Mouse (Mus musculus) fat pad, adult 2 months (tissue): Measurements from ENCODE around the gene Asic2.

Experiments
- DNase-seq: peaks from one replicate; pipeline ENCODE4 v3.0.0-alpha.2; 2011; ENCODE audit warnings: low read depth, low spot score; ENCODE audit errors: extremely low read depth

Asic2 gene

DNA sequence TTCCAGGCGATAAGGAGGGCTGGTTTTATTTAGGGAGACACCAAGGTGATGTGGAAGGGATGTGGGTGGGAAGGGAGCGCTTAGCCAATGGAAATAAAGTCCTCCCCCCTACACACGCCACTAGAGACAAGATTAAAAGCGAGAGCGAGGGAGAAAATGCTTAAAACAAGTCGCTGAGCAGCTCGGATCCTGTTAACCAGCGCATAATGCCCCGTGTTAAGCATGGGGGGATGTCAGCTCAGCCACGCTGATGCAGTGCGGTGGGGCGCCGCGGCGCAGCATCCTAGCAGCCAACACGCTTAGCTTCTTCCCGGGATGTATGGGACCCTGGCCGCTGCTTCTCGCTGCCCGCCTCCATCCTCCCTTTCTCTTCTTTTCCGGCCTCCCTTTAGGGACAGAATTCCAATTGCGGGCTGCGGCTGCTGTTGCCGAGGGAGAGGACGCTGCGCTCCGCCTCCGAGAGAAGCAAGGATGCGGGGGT, at the start of gene Asic2:
Gene Asic2 (minus strand): TSS at position 57 of the 481 bp plus-strand sequence.
- DNase-seq: no peak

DNA sequence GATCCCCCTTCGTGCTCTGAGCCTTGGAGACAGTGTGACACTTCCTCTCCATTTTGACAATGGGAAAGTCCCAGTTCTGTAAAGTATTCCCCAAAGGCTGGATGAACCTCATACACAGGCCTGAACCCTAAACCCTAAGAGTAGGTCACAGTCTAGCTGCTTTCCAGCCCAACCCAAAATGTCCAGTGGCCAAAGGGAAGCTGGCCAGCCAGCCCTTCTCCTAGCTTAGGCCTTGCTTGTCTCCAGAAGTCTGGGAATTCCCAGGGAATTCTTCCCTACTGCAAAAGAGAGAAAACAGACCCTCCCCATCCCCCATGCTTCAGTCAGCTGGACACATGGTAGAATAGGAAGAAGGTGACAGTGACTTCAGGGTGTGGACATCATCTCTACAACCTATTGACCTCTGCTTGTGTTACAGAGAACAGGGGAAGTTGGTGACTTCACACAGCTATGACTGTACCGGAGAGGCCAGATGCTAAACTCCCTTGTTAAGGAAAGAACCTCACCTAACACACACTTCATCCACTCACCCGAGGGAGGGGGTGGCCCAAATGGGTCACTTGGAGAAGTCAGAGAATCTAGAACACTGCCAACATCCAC, 48.0 kb upstream of the Asic2 start:
- DNase-seq: no peak

DNA sequence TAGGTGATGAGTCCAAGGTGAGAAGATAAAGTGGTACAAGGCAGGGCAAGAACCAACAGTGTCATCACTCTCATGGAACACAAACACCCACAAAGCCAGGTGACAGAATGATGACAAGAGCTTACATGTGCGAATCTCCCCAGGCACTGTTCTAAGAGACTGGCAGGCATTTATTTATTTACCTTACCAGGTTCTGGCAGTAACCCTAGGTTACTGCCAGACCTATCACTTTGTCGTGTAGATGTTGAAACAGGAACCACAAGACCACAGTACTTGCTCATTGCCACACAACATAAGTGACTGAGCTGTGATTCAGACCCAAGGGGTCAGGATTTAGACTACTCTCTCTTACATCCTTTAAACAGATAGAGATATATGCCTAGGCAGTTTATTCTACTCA, 46.8 kb upstream of the Asic2 start:
- no peak for DNase-seq

DNA sequence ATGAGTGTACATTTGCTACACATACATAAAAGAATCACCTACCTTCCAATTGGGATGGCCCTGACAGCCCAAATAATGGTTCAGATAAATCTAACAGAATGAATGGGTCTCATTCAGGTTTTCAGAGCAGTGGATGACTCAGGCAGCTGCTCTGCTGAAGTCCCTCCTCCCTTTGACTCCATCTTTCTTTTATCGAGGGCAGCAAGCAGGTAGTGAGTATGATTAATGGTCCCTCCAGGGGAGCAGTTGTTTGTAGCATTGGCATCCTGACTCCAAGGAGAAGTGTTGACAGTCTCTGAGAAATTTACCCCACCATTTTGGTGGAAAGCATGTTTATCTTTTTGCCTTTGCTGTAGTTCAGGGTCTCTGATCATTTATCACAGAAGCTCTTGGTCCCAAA, 45.5 kb upstream of the Asic2 start:
- no peak for DNase-seq

DNA sequence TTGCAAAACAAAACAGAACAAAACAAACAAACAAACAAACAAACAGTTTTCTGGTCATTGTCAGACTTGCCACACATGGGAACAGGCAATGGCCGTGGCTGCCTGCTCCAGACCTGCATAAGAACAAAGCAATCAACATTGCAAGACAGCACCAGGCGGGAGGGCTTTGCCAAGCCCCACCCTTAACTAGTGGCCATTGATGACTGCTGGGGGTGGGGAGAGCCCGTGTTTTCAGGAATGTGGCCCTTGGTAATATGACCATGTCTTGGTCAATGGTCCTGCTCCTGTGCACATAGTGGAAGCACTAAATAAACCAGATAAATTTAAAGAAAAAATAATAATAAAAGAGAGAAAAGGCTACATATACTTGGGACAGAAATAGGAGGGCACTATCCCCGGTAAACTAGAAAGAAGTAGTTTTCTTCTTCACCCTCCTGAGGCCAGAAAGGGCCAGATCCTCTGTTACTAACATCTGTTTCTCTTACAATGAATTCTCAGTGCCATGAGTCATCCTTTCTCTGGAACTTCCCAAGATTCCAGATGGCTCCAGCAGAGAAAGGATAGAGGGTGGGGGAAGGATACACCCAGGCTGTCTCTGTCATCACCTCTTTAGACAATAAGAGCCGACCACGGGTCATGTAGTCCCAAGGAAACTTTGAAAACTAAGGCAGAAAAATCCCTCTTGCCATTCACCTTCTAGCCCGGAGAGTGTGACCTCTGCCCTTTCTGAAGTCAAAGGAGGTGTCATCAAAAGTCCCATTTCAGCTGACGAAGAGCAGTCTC, 43.3 kb upstream of the Asic2 start:
- DNase-seq: no peak

DNA sequence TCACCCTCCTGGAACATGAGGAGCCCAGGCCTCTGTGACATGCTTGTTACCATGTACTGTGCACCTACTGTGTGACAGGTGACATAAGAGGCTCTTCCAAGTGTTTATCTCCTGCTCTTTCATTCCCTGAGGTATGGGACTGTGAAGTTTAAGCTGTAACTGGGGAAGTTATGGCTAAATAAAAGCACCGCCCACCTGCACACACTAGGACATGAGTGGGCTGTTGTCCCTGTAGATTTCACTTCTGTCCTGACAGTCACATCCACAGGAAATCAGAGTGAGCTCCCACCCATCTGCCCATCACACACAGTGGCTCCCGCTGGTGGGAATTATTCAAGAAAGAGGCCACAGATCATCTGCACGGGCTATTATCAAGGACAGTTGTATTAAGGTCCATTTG, 41.9 kb upstream of the Asic2 start:
- DNase-seq: no peak

DNA sequence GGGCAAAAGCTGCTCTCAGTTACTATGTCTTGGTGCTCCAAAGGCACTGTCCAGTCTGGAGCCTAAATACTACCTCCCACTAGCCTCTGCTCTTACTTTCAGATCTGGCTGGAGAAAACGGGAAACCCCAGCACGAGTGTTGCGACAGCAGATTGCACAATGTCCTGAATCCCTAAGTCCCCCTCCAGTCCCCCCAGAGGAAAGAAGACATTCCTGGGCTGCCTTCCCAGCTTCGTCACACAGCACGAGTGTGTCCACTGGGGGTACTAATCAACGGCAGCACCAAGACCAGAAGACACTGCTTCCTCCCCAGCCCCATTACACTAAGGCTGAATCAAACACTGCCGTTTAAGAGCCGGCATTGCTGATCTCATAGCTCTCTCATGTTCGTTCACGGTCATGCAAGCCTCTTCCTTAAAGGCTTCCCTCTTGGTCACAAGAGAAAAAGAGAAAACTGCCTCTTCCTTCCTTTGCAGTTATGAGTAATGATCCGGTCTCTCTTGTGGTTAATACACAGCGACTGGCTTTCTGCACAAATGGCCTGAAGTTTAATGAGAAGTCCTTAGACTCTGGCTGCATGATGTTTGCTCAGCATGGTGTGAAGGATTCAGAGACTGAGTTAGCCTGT, 38.7 kb upstream of the Asic2 start:
- DNase-seq: peak; percentile 11

DNA sequence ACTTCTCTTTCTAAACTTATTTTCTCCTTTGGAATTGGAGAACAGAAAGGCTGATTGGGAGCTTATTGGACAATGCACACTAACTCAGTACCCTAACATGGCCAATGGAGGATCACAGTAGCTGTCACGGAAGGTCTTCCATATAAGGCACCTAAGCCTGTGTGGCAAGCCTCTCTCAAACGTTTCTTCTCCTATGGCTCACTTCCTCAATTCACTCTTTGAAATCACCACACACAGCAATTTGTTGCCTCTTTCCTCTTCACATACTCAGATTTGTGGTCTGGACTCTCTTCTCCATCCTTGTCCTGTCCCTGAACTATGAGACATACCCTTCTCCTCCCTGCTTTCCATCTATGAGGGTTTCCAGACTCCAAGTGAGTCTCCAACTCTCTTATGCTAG, 36.6 kb upstream of the Asic2 start:
- no peak for DNase-seq

DNA sequence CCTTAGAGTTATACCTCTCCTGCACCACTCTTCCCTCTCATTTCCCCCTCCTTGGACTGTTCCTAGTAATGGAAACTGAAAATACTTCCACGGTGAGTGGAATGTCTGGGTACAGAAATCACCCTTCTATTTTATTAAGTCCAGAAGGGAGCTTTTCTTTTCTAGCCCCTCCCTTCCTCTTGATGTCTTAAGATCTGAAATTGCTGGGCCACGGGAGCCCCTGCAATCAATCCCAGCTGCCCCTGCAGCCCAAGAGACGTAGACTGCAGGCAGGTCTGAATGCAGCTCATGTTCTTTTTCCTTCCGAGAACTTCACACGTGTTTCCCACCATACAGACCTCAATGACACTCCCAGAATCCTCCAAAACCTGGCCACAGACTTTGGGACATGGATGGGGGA, 32.3 kb upstream of the Asic2 start:
- no peak for DNase-seq

DNA sequence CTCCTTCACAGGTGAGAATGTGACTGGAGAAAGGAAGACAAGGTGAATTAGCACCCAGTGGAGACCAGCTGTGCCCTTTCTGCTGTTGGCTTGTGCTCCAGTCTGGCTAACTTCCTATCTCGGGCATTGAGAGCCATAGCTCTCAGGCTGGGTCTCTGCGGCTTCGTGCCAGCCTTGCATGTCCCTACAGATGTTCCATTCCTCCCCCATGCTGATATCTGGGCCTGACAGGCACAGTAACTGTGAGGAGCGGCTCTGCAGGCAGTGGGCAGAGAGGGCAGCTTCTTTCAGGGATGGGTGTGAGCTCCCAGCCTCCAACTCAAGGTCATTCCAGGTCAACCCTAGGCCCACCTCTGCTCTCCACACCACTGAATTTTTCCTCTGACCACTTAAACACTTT, 31.2 kb upstream of the Asic2 start:
- no peak for DNase-seq

DNA sequence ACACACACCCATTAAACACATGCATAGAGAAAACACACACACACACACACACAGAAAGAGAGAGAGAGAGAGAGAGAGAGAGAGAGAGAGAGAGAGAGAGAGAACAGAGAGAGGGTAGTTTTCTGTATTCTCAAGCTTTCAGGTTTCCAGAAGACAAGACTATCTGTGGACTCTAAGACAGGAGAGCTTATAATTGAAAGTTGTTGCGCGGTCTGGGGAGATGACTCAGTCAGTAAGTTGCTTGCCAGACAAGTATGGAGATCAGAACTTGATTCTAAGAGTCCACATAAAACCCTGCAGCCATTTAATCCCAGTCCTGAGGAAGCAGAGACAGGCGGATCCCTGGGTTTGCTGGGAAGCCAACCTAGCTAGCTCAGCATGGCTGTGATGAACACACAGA, 30.4 kb upstream of the Asic2 start:
- DNase-seq: no peak

DNA sequence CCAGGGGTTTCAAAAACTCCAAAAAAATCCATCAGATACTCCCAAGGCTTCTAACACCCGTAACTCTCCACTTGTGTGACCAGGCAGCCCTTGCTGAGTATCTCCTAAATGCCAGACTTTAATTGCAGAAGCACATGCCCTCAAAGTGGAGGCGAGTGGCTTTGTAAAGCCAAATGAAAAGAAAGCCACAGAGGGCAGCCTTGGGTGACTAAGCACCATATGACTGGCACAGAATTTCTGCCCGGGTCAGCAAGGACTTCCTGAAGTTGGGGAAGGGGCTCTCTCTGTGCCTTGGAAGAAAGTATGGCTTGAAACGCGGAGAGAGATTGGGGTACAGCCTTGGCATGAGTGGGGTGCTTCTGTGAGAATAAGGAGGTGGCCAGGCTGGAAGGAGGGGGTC, 28.8 kb upstream of the Asic2 start:
- DNase-seq: no peak

DNA sequence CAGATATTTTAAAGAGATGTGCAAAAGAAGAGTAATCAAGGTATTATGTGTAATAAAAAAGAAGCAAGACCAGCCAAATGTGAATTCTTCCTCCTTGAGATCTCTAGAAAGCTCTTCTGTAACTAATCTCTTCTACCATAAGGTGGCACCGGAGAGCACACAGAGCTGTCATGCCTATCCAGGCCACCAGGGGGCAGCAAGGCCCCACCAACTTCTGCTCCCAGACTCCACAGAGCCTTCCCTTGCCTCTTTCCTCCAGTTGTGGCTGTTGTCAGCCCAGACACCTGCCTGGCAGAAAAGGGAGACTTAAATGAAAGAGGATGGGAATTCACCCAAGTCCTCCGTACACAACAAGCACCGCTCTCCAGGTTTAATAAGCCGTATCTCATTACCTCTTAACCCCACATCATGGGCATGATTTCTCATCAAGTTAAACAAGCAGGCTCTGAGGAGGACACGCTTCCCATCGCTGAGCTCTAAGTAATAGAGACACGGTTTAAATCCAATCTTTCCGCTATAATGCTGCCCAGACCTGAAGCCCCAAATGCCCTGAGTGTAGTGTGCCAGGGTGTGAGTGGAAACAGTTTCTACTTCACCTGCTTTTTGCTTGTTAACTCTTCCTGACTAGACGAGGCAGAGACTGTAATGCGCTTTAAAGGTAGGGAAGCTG, 28.1 kb upstream of the Asic2 start:
- no peak for DNase-seq

DNA sequence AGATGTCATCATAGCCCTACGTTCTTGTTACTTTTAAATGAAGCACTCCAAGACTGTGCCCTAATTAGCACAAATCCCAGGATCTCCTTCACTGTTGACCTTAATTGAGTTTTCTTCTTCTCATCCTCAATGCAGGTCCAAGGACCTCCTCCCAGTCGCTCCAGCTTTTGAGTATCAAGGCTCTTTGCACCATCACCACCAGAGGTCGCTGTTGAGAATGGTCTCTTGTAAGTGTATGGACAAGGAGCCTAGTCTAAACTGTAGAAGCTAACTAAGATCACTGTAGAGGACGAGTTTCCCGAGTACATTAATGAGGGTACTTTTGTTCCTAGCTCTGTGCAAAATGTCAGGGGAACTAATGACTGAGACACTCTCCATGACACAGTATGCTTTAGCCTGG, 14.9 kb upstream of the Asic2 start:
- no peak for DNase-seq

DNA sequence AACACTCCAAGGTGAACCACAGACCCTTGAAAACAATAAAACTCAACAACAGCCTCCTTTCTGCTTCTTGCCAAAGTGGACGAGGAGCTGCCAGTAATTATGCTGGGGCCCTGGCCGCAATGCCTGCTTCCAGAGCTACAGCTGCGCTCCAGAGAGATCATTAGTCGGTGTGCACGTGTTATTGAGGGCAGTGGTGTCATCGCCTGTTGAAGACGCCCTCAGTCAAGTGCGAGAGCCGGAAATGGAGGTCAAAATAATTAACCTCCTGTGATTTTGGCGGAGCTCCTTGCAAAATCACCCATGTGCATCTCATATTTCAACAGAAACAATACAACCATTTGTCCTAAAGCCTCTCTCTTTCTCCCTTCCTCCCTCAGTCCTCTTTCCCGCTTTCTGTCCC, 13.9 kb upstream of the Asic2 start:
- no peak for DNase-seq

DNA sequence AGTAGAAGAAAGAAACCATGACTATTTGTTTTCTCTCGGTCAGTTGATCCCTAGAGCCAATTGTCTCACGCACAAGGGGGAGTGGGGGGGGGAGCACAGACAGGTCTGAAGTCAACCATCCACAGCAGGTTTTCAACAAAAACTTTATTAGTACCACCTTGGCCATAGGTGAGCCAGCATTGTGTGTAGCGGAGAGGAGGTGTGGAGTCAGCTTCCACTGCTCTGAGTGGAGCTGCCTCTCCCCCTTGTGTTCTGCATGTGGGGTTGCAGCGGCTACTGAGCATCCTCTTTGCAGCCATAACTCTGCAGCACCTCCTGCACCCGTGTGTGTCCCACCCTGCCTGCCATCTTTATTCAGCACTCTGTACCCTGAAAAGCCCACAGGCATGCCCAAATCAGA, 6.3 kb upstream of the Asic2 start:
- DNase-seq: no peak

DNA sequence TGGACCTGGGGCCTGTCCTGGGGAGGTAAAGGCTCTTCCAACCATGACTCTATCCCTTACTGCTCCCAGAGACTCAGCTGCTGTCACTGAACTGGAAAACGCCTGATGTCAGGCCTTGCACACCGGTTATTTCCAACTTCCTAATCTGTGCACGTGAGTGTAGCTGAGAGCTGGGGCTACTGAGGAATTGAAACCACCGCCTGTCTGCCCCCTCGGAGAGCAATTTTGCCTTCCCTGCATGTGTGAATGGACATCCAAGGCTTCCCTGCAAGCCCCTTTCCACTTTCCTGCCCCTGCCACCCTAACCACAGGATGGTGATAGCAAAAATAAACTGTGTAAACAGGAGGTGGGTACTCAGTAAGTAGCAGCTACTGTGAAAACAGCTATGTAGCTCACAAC, 5.4 kb upstream of the Asic2 start:
- no peak for DNase-seq

DNA sequence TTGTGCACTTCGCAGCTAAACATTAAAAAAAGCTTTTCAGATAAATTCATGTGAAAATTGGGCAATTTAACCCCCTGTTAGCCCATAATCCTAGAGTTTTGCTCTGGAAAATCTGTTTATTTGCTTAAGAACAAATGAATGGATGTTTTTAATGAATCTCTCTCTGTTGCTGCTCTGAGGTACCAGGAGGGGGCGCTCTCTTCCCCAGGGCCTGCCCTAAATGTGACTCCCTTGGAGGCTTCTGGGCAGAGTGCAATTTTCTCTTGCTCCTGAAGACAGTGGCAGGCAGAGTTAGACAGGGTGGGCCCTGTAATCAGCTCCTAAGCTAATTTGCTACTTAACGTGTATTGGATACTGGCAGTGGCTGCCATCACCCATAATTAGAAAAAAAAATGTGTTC, 3.8 kb upstream of the Asic2 start:
- no peak for DNase-seq

DNA sequence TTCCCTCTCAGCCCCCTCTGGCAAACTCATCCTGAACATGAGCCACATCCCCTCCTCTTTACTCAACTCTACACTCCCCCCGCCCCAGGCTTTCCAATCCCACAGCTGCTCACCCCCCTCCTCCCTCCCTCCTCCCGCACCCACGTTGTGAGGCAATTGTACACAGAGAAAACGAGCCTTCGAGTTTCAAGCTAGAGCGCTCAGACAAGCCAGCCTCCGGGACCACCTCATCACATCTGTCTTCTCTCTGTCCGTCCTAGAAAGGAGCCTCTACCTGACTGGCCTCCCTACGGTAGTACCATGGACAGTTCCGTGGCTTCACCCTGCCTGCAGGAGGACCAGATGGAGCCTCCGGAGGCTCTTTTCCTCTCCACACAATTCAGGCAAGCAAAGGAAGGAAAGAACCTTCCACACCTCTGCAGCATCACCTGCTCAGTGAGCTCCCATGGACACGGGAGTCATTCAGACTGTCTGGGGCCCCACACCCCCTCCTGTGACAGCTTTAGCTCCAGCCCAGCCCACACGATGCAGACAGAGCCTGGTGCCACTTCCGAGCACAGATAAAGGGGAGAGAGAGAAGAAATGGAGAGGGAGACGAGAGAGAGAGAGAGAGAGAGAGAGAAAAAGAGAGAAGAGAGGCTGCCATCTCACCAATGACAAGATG, 1.5 kb downstream of the Asic2 start:
- no peak for DNase-seq

DNA sequence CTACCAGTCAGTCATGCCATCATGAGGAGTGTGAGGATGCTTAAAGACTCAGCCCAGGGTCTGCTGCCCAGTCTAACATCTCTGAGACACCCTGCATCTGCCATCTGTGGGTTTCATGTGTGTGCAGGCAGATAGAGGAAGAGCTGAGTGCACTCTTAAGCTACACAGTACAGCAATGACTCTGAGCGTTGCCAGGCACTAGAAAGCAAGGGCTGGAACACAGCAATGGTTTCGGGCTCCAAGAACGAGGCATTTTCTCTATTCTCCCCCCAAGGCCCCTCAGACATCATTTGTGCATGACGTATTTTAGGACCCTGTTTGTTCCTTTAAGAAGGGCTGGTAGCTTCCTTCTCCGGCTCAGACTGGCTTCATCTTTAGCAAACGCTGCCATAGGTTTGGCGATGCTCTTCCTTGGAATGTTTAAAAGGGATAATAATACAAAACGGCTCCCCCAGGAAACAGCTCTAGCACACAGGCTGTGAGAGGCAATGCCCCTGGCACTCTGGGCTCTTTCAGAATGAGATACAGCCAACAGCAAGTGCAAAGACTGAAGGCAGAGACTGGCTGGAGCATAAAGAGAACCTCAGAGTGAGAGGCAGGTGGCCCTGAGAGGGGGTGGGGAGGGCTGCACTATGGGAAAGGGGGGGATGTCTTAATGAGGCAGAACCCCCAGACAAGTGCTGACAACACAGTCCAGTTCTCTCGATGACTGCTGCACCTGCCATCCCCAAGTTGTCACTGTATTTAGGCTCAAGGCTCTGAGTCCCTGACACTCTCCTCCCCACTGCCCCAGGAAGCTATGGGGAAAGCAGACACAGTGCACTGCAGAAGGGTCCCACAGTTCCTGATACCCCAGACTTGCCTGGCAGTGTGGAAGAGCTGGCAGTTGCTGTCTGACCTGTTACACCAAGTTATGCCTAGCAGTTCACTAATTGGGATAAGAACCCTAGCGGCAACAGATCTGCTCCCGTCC, 2.3 kb downstream of the Asic2 start:
- DNase-seq: no peak
